Mouse (Mus musculus) MEL (cell line): ENCODE results near the gene Ptpn12. TPM values are rescaled to one million over a fixed set of nuclear protein-coding genes. Genes with fewer than 3 reads are reported as not detected.

Experiments
- DNase-seq: peaks from one replicate; pipeline ENCODE4 v3.0.0; 2011; ENCODE audit warnings: low read depth, low spot score
- H3K27ac ChIP-seq: 2 replicates; pipeline ENCODE4 v1.5.1; 2012; ENCODE audit warnings: low read depth, mild to moderate bottlenecking, control low read depth, low read length, moderate library complexity; ENCODE audit not compliant: control insufficient read depth
- H3K27me3 ChIP-seq, 2 experiments: fragments of 150-350 bp in 1 of 2; sonication (generic) in 1 of 2; 2 replicates each; pipeline ENCODE4 v1.6.1; 2012; ENCODE audit warnings: low read length in 2 of 2, mild to moderate bottlenecking in 2 of 2, improper control_type of control experiment in 1 of 2, moderate library complexity in 1 of 2; ENCODE audit not compliant: insufficient read depth in 2 of 2, control insufficient read depth in 1 of 2
- H3K36me3 ChIP-seq, 2 experiments: 2 replicates each; pipeline ENCODE4 v1.6.1; 2012 to 2014; ENCODE audit warnings: low read length in 2 of 2, improper control_type of control experiment in 1 of 2, inconsistent platforms in 1 of 2, mild to moderate bottlenecking in 1 of 2; ENCODE audit not compliant: insufficient read depth in 2 of 2, control insufficient read depth in 1 of 2
- H3K4me1 ChIP-seq, 2 experiments: fragments of 150-350 bp in 1 of 2; sonication (generic) in 1 of 2; 2 replicates each; pipeline ENCODE4 v1.6.1; 2012; ENCODE audit warnings: low read length in 2 of 2, improper control_type of control experiment in 1 of 2, mild to moderate bottlenecking in 1 of 2; ENCODE audit not compliant: insufficient read depth in 2 of 2, control insufficient read depth in 1 of 2
- H3K4me3 ChIP-seq, 2 experiments: fragments of 150-350 bp in 1 of 2; sonication (generic) in 1 of 2; 2 replicates each; pipeline ENCODE4 v1.5.1; 2012; ENCODE audit warnings: low read depth in 2 of 2, low read length in 2 of 2, mild to moderate bottlenecking in 2 of 2, moderate library complexity in 2 of 2, control low read depth in 1 of 2, improper control_type of control experiment in 1 of 2; ENCODE audit not compliant: control insufficient read depth in 1 of 2, insufficient read depth in 1 of 2
- H3K79me2 ChIP-seq: 2 replicates; pipeline ENCODE4 v1.6.1; 2012; ENCODE audit warnings: mild to moderate bottlenecking, low read length, moderate library complexity; ENCODE audit not compliant: control insufficient read depth, poor library complexity, insufficient read depth
- H3K9ac ChIP-seq: 2 replicates; pipeline ENCODE4 v1.6.1; 2012; ENCODE audit warnings: low read depth, mild to moderate bottlenecking, control low read depth, low read length, moderate library complexity; ENCODE audit not compliant: control insufficient read depth, poor library complexity, severe bottlenecking
- H3K9me3 ChIP-seq: fragments of 150-350 bp; sonication (generic); replicated peaks from 2 replicates; pipeline ENCODE4 v1.6.1; 2012; ENCODE audit warnings: mild to moderate bottlenecking, low read length, improper control_type of control experiment, moderate library complexity; ENCODE audit not compliant: insufficient read depth
- CHD1 ChIP-seq: IDR thresholded peaks from 2 replicates; pipeline ENCODE4 v1.6.1; 2012; ENCODE audit warnings: low read depth, mild to moderate bottlenecking, inconsistent platforms, low read length, improper control_type of control experiment
- CHD2 ChIP-seq: IDR thresholded peaks from 2 replicates; pipeline ENCODE4 v1.6.1; 2011; ENCODE audit warnings: low read length, improper control_type of control experiment
- E2F4 ChIP-seq: IDR thresholded peaks from 2 replicates; pipeline ENCODE4 v1.6.1; 2011; ENCODE audit warnings: low read depth, low read length, improper control_type of control experiment, borderline replicate concordance
- ELF1 ChIP-seq: IDR thresholded peaks from 2 replicates; pipeline ENCODE4 v1.6.1; 2014; ENCODE audit warnings: low read depth, mild to moderate bottlenecking, inconsistent platforms, low read length, improper control_type of control experiment, moderate library complexity
- EP300 ChIP-seq, 2 experiments: IDR thresholded peaks; 2 replicates each; pipeline ENCODE4 v1.6.1; 2011; ENCODE audit warnings: improper control_type of control experiment in 2 of 2, low read length in 2 of 2, low read depth in 1 of 2, mild to moderate bottlenecking in 1 of 2
- ETS1 ChIP-seq: IDR thresholded peaks from 2 replicates; pipeline ENCODE4 v1.6.1; 2012; ENCODE audit warnings: low read depth, mild to moderate bottlenecking, inconsistent platforms, low read length, improper control_type of control experiment, moderate library complexity
- GABPA ChIP-seq: IDR thresholded peaks from 2 replicates; pipeline ENCODE4 v1.6.1; 2012; ENCODE audit warnings: low read depth, mild to moderate bottlenecking, inconsistent platforms, low read length, improper control_type of control experiment, moderate library complexity
- GATA1 ChIP-seq: IDR thresholded peaks from 2 replicates; pipeline ENCODE4 v1.6.1; 2011; ENCODE audit warnings: low read depth, low read length, improper control_type of control experiment
- MAX ChIP-seq: IDR thresholded peaks from 2 replicates; pipeline ENCODE4 v1.6.1; 2011; ENCODE audit warnings: low read length, improper control_type of control experiment
- MXI1 ChIP-seq: IDR thresholded peaks from 2 replicates; pipeline ENCODE4 v1.6.1; 2011; ENCODE audit warnings: mild to moderate bottlenecking, low read depth, low read length, improper control_type of control experiment
- MYB ChIP-seq: IDR thresholded peaks from 2 replicates; pipeline ENCODE4 v1.6.1; 2011; ENCODE audit warnings: mild to moderate bottlenecking, low read depth, low read length, improper control_type of control experiment
- MYC ChIP-seq: IDR thresholded peaks from 2 replicates; pipeline ENCODE4 v1.6.1; 2011; ENCODE audit warnings: low read depth, mild to moderate bottlenecking, low read length, improper control_type of control experiment, moderate library complexity
- NELFE ChIP-seq: IDR thresholded peaks from 2 replicates; pipeline ENCODE4 v1.6.1; 2011; ENCODE audit warnings: low read depth, low read length, improper control_type of control experiment
- POLR2A ChIP-seq, 2 experiments: IDR thresholded peaks; 2 replicates each; pipeline ENCODE4 v1.6.1; 2011 to 2012; ENCODE audit warnings: low read length in 2 of 2, mild to moderate bottlenecking in 2 of 2, control low read depth in 1 of 2, improper control_type of control experiment in 1 of 2, low read depth in 1 of 2, moderate library complexity in 1 of 2; ENCODE audit not compliant: control insufficient read depth in 1 of 2, insufficient read depth in 1 of 2, poor library complexity in 1 of 2
- RAD21 ChIP-seq: IDR thresholded peaks from 2 replicates; pipeline ENCODE4 v1.6.1; 2011; ENCODE audit warnings: mild to moderate bottlenecking, low read depth, low read length, improper control_type of control experiment
- SIN3A ChIP-seq: IDR thresholded peaks from 2 replicates; pipeline ENCODE4 v1.6.1; 2012; ENCODE audit warnings: low read length, improper control_type of control experiment, inconsistent platforms
- TAL1 ChIP-seq: IDR thresholded peaks from 2 replicates; pipeline ENCODE4 v1.6.1; 2012; ENCODE audit warnings: mild to moderate bottlenecking, inconsistent platforms, low read length, moderate library complexity, mixed read lengths
- TBP ChIP-seq: IDR thresholded peaks from 2 replicates; pipeline ENCODE4 v1.8.0; 2011; ENCODE audit warnings: low read depth, low read length, improper control_type of control experiment
- ZNF384 ChIP-seq: IDR thresholded peaks from 2 replicates; pipeline ENCODE4 v1.6.1; 2012; ENCODE audit warnings: low read depth, mild to moderate bottlenecking, inconsistent platforms, low read length, improper control_type of control experiment
- polyA plus RNA-seq, 2 experiments: library from polyadenylated mRNA; stranded (reverse) in 1 of 2; unstranded in 1 of 2; fragments of >175 nt in 1 of 2; fragments of >200 nt in 1 of 2; gene quantifications; 2 replicates each; pipeline versions ENCODE4 v1.2.1 to v1.2.4; 2012; ENCODE audit warnings: low replicate concordance in 2 of 2, low read depth in 1 of 2; ENCODE audit not compliant: insufficient read length in 2 of 2, insufficient read depth in 1 of 2, missing spikeins in 1 of 2
- total RNA-seq: library from RNA; depleted of rRNA; stranded (reverse); fragments of 300-350 nt; gene quantifications from 2 replicates; pipeline ENCODE4 v1.2.3, GENCODE M21; 2012; rRNA removed

Ptpn12 gene
- total and polyA plus RNA-seq, 3 experiments, result 14.8 to 177 (median 58.2) TPM

DNA sequence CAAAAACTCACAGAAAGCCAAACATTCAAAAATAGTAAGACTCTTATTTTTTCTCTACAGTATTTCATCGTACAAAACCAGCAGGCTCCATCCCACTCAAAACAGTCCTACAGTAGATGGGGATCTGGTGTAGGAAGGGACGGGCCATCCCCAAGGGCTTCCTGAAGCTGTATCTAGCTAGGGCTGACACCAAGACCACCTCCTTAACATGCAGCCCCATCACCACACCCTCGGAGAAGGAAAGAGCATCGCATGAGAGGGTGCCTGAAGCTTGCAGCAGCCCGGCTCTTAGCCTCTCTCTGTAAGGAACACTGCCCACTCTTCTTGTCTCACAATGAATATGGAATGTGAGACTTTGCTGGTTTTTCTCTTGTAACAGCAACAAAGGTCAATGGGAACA lies 117.2 kb downstream of the Ptpn12 start:
- Histone ChIP-seq H3K9ac (no peak overlapping the region), H3K27me3 (no peaks in the 10 kb centered on the region), H3K79me2 (peaks cover 49% of the 10 kb centered on the region), H3K9me3 (no peaks in the 10 kb centered on the region), H3K4me1 (peaks cover 30 to 55% of the 10 kb centered on the region in 2 experiments), H3K27ac (no peak overlapping the region), H3K4me3 (no peak overlapping the region), H3K36me3 (peaks cover 4 to 49% of the 10 kb centered on the region in 2 experiments; a peak in 3 of 4 replicates)
- TF ChIP-seq POLR2A (IDR thresholded peaks at IDR 0.05; ENCODE audit: control insufficient read depth in 1 of 2, insufficient read depth in 1 of 2, low read depth in 1 of 2, low read length in 2 of 2, poor library complexity in 1 of 2), result no peak
- TF ChIP-seq TAL1, result no peak
- TF ChIP-seq E2F4, result no peak
- no peak for TF ChIP-seq ZNF384
- no peak for TF ChIP-seq MYC
- TF ChIP-seq TBP, result no peak
- TF ChIP-seq MAX, result no peak
- no peak for TF ChIP-seq GATA1
- no peak for TF ChIP-seq MXI1
- TF ChIP-seq EP300 (IDR thresholded peaks at IDR 0.05; ENCODE audit: low read depth in 1 of 2, low read length in 2 of 2), result no peak
- no peak for TF ChIP-seq CHD1
- no peak for TF ChIP-seq SIN3A
- no peak for TF ChIP-seq RAD21
- no peak for TF ChIP-seq MYB
- TF ChIP-seq NELFE, result no peak
- no peak for TF ChIP-seq ETS1
- no peak for TF ChIP-seq CHD2
- TF ChIP-seq GABPA, result no peak
- TF ChIP-seq ELF1, result no peak
- DNase-seq, result no peak

Other genes with a start within 250 kb of the Ptpn12 start
- 18.2 and 20.0 TPM in 2 replicates for gene Phtf2, start 173.8 kb downstream of the Ptpn12 start, total RNA-seq
- gene Phtf2, start 173.8 kb downstream of the Ptpn12 start, polyA plus RNA-seq, result 10 to 100 TPM in 1 of 2 experiments, not detected in 1; 20.0 TPM
- 22.4 and 23.5 TPM in 2 replicates for gene Tmem60, start 173.7 kb downstream of the Ptpn12 start, total RNA-seq
- 10 to 100 TPM in 1 of 2 experiments, not detected in 1; 37.4 TPM for gene Tmem60, start 173.7 kb downstream of the Ptpn12 start, polyA plus RNA-seq
- 5.0 and 5.7 TPM in 2 replicates for gene Rsbn1l, start 99.5 kb downstream of the Ptpn12 start, total RNA-seq
- gene Rsbn1l, start 99.5 kb downstream of the Ptpn12 start, polyA plus RNA-seq, result 10 to 100 TPM; 17.4 to 78.2 TPM
- 0.13 and 0.19 TPM in 2 replicates for gene Gsap, start 130.3 kb upstream of the Ptpn12 start, total RNA-seq
- under 1 TPM in 1 of 2 experiments, not detected in 1; 0.22 TPM for gene Gsap, start 130.3 kb upstream of the Ptpn12 start, polyA plus RNA-seq